Mouse (Mus musculus) bone marrow macrophage, adult 2 months (primary cell): Measurements from ENCODE around the gene Dennd4a. TPM values are rescaled to one million over a fixed set of nuclear protein-coding genes. Genes with fewer than 3 reads are reported as not detected.

Source experiments
- H3K27ac ChIP-seq: 2 replicates; pipeline ENCODE4 v1.5.1; 2012; ENCODE audit warnings: low read depth, low read length; ENCODE audit not compliant: insufficient read depth
- H3K4me1 ChIP-seq: 2 replicates; pipeline ENCODE4 v1.6.1; 2012; ENCODE audit warnings: low read length; ENCODE audit not compliant: control insufficient read depth, insufficient read depth
- H3K4me3 ChIP-seq: 2 replicates; pipeline ENCODE4 v1.5.1; 2012; ENCODE audit warnings: mild to moderate bottlenecking, low read length, moderate library complexity; ENCODE audit not compliant: insufficient read depth
- CTCF ChIP-seq: IDR thresholded peaks from 2 replicates; pipeline ENCODE4 v1.5.1; 2012; ENCODE audit warnings: low read depth, mild to moderate bottlenecking, low read length, moderate library complexity
- POLR2A ChIP-seq: IDR thresholded peaks from 2 replicates; pipeline ENCODE4 v1.6.1; 2012; ENCODE audit warnings: mild to moderate bottlenecking, low read depth, low read length, borderline replicate concordance
- polyA plus RNA-seq: library from polyadenylated mRNA; stranded (reverse); fragments of >200 nt; gene quantifications from 2 replicates; pipeline ENCODE4 v1.2.4, GENCODE M21; 2012; ENCODE audit not compliant: missing spikeins, insufficient read depth, insufficient read length

Gene Dennd4a
- polyA plus RNA-seq, 1 experiment = 14.9 TPM

- no peak for TF ChIP-seq CTCF
- no peak for TF ChIP-seq POLR2A
- Histone ChIP-seq H3K27ac (peak overlapping the region; percentile 70), H3K4me3 (no peak overlapping the region), H3K4me1 (peaks cover 31% of the 10 kb centered on the region)
These were observed 36.7 kb upstream of the Dennd4a start for GRCm38 (mm10) chr9:64774411-64774811.

- Histone ChIP-seq H3K4me1 (peaks cover 31% of the 10 kb centered on the region), H3K27ac (peak overlapping the region; percentile 70), H3K4me3 (no peak overlapping the region)
- TF ChIP-seq CTCF (no peak), POLR2A (no peak)
These were observed 36.3 kb upstream of the Dennd4a start for GRCm38 (mm10) chr9:64774883-64775282.

- Histone ChIP-seq H3K27ac (peak overlapping the region; percentile 49), H3K4me3 (no peak overlapping the region), H3K4me1 (peaks cover 28% of the 10 kb centered on the region)
- TF ChIP-seq POLR2A (no peak), CTCF (no peak)
These were observed 35.6 kb upstream of the Dennd4a start for GRCm38 (mm10) chr9:64775491-64775890.

- peaks cover 18% of the 10 kb centered on the region for H3K4me1 ChIP-seq
- no peak overlapping the region for H3K27ac ChIP-seq
These were observed 33.6 kb upstream of the Dennd4a start for GRCm38 (mm10) chr9:64777441-64777987.

GRCm38 (mm10) chr9:64778151-64778550 is 33.0 kb upstream of the Dennd4a start:
- no peak overlapping the region for H3K27ac ChIP-seq
- H3K4me1 ChIP-seq = peaks cover 18% of the 10 kb centered on the region
- no peak for TF ChIP-seq CTCF
- TF ChIP-seq POLR2A = no peak
- no peak overlapping the region for H3K4me3 ChIP-seq

More at GRCm38 (mm10) chr9:64777441-64777987, 33.6 kb upstream of the Dennd4a start:
- TF ChIP-seq CTCF (no peak), POLR2A (no peak)
- H3K4me3 ChIP-seq = no peak overlapping the region

GRCm38 (mm10) chr9:64779628-64780027 is 31.5 kb upstream of the Dennd4a start:
- Histone ChIP-seq H3K27ac (no peak overlapping the region), H3K4me3 (no peak overlapping the region), H3K4me1 (peaks cover 12% of the 10 kb centered on the region)
- TF ChIP-seq POLR2A (no peak), CTCF (no peak)

GRCm38 (mm10) chr9:64783511-64783910 is 27.6 kb upstream of the Dennd4a start:
- Histone ChIP-seq H3K4me3 (no peak overlapping the region), H3K27ac (no peak overlapping the region), H3K4me1 (peaks cover 14% of the 10 kb centered on the region)
- TF ChIP-seq POLR2A = no peak
- no peak for TF ChIP-seq CTCF

- Histone ChIP-seq H3K27ac (no peak overlapping the region), H3K4me3 (no peak overlapping the region), H3K4me1 (peaks cover 19% of the 10 kb centered on the region)
- TF ChIP-seq CTCF = peak; percentile 74
- TF ChIP-seq POLR2A = no peak
These were observed 26.3 kb upstream of the Dennd4a start for GRCm38 (mm10) chr9:64784841-64785240.

- Histone ChIP-seq H3K4me3 (no peak overlapping the region), H3K4me1 (peaks cover 26% of the 10 kb centered on the region), H3K27ac (no peak overlapping the region)
- TF ChIP-seq POLR2A (no peak), CTCF (no peak)
These were observed 24.8 kb upstream of the Dennd4a start for GRCm38 (mm10) chr9:64786216-64786905.

- Histone ChIP-seq H3K4me3 (no peak overlapping the region), H3K4me1 (peaks cover 35% of the 10 kb centered on the region), H3K27ac (no peak overlapping the region)
- no peak for TF ChIP-seq POLR2A
- no peak for TF ChIP-seq CTCF
These were observed 23.1 kb upstream of the Dennd4a start for GRCm38 (mm10) chr9:64788070-64788469.

GRCm38 (mm10) chr9:64789341-64789761 is 21.8 kb upstream of the Dennd4a start:
- Histone ChIP-seq H3K27ac (peak overlapping the region; percentile 81), H3K4me3 (no peak overlapping the region), H3K4me1 (peaks cover 44% of the 10 kb centered on the region)
- no peak for TF ChIP-seq POLR2A
- TF ChIP-seq CTCF = no peak
